Mouse (Mus musculus): ENCODE data around the gene Tas2r120. TPM values are rescaled to one million over a fixed set of nuclear protein-coding genes. Genes with fewer than 3 reads are reported as not detected.
"Not testable (repeated sequence)": the region's sequence is repeated elsewhere in the genome, so short reads cannot be mapped to it uniquely, and the experiment has no call there.

Tas2r120 gene
- total RNA-seq (2015) (not detected in 2 replicates), total RNA-seq (2017) (not detected in 2 replicates)

DNA sequence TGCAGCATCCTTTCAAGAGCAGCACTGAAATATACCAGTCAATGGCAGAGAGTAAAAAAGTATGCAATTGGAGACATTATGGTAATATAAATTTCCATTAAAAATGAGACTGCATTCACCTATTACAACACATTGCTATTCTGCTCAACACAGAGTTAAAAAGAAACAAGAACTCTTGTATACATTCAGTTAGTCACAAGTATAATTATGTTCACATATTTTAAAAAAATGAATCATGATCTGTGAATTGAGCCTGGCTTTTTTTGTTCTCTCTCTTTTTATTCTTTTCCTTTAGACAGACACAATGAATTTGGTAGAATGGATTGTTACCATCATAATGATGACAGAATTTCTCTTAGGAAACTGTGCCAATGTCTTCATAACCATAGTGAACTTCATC lies at the start of gene Tas2r120:
Gene Tas2r120, plus strand, starts transcription at position 301 of the 400 bp plus-strand sequence.
- ATAC-seq (replicated peaks; ENCODE audit: poor library complexity): no peak

DNA sequence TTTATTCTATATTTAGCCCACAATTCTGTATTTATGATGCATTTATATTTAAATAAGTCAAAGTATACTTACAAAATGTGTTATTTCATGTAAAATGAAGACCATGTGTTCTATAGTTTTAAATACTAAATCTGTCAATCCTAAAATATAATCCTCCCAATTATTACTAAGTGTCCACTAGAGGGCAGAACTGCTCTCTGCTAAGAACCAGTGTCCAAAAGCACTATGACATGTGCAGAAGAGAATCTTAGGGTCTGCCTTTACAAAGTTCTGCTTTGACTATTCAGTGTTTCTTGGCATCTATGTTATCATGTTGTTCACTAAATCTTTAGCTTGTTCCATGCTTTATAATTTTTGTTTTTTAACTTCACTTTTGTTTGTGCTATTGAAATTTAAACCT lies 7.4 kb upstream of the Tas2r120 start:
- peak; percentile 88 for ATAC-seq (replicated peaks; ENCODE audit: poor library complexity)

DNA sequence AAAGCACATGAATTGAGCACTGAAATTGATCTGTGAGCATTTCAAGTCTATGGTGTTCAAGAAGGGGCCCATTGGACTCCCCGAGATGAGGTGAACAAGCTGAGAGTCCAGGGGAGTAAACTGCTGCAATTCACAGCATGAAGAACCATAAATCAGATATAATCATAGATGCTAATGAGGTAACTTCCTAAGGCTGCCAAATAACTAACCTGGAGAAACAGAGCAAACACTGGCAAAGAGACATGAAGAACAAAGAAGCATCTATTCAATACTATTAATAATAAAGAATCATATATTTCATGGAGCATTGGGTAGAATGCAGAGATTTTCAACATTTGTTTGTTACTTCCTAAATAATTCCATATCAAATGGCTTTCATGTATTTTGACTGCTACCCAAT lies 5.3 kb upstream of the Tas2r120 start, which contains the start of gene A630073D07Rik:
Gene A630073D07Rik, minus strand, starts transcription at position 101 of the 400 bp plus-strand sequence.
- ATAC-seq (replicated peaks; ENCODE audit: poor library complexity): no peak

DNA sequence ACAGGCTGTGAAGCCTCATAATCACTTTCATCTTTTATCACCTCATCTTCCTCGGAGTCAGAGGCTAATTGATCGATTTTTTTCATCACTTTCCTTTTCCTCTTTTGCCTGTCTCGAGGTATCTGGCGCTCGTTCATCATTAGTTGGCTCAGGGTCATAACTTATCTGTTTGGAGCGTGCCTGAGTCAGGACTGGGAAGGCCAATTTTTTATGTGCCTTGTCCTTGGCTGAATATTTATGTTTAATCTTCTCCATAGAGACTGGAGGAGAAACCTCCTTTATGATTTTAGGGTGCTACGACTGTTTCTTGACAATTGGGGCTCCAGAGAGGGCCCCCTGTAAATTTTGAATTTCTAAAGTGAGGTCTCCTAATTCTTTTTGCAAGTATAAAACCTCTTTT lies 34.8 kb downstream of the Tas2r120 start:
- ATAC-seq (replicated peaks; ENCODE audit: poor library complexity): not testable (repeated sequence)

DNA sequence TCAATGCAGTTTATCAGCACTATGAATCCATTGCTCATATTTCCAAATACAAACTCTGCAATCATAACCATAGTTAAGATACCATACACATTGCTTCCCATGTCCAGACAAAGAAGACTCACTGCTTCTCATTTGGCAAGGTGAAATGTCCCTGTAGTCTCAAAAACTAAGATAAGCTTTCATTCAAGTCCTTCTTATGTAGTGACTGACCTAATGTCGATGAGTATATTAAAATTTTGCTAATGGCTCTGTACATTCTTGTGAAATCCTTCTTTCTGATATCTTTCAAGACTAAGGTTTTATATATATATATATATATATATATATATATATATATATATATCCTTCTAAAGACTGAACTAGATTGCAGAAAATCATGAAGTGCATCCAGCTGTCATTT lies 44.2 kb downstream of the Tas2r120 start, which contains the start of gene Tas2r121:
Gene Tas2r121, minus strand, starts transcription at position 101 of the 400 bp plus-strand sequence.
- ATAC-seq (replicated peaks; ENCODE audit: poor library complexity): no peak

Other genes starting within 250 kb of the Tas2r120 start
- not detected in 2 replicates for gene Prh1, start 87.1 kb upstream of the Tas2r120 start, total RNA-seq (2015)
- not detected in 2 replicates for gene Prh1, start 87.1 kb upstream of the Tas2r120 start, total RNA-seq (2017)
- not detected in 2 replicates for gene Prp2, start 61.0 kb upstream of the Tas2r120 start, total RNA-seq (2015)
- not detected in 2 replicates for gene Prp2, start 61.0 kb upstream of the Tas2r120 start, total RNA-seq (2017)
- gene A630073D07Rik, start 5.4 kb upstream of the Tas2r120 start, total RNA-seq (2015): 0.17 TPM in 1 of 2 replicates, not detected in the other
- gene A630073D07Rik, start 5.4 kb upstream of the Tas2r120 start, total RNA-seq (2017): not detected in 2 replicates
- not detected in 2 replicates for gene Tas2r121, start 44.1 kb downstream of the Tas2r120 start, total RNA-seq (2015)
- not detected in 2 replicates for gene Tas2r121, start 44.1 kb downstream of the Tas2r120 start, total RNA-seq (2017)
- gene Tas2r122, start 55.0 kb downstream of the Tas2r120 start, total RNA-seq (2015): not detected in 2 replicates
- not detected in 2 replicates for gene Tas2r122, start 55.0 kb downstream of the Tas2r120 start, total RNA-seq (2017)
- gene Tas2r115, start 81.1 kb downstream of the Tas2r120 start, total RNA-seq (2015): not detected in 2 replicates
- gene Tas2r115, start 81.1 kb downstream of the Tas2r120 start, total RNA-seq (2017): not detected in 2 replicates
- gene Tas2r124, start 97.8 kb downstream of the Tas2r120 start, total RNA-seq (2015): not detected in 2 replicates
- gene Tas2r124, start 97.8 kb downstream of the Tas2r120 start, total RNA-seq (2017): not detected in 2 replicates
- gene Tas2r102, start 105.2 kb downstream of the Tas2r120 start, total RNA-seq (2015): not detected in 2 replicates
- not detected in 2 replicates for gene Tas2r102, start 105.2 kb downstream of the Tas2r120 start, total RNA-seq (2017)
- gene Tas2r136, start 121.2 kb downstream of the Tas2r120 start, total RNA-seq (2015): not detected in 2 replicates
- gene Tas2r136, start 121.2 kb downstream of the Tas2r120 start, total RNA-seq (2017): not detected in 2 replicates
- not detected in 2 replicates for gene Tas2r117, start 145.9 kb downstream of the Tas2r120 start, total RNA-seq (2015)
- not detected in 2 replicates for gene Tas2r117, start 145.9 kb downstream of the Tas2r120 start, total RNA-seq (2017)
- gene Tas2r123, start 190.2 kb downstream of the Tas2r120 start, total RNA-seq (2015): not detected in 2 replicates
- not detected in 2 replicates for gene Tas2r123, start 190.2 kb downstream of the Tas2r120 start, total RNA-seq (2017)
- gene Tas2r116, start 198.5 kb downstream of the Tas2r120 start, total RNA-seq (2015): not detected in 2 replicates
- not detected in 2 replicates for gene Tas2r116, start 198.5 kb downstream of the Tas2r120 start, total RNA-seq (2017)
- not detected in 2 replicates for gene Tas2r110, start 211.1 kb downstream of the Tas2r120 start, total RNA-seq (2015)
- not detected in 2 replicates for gene Tas2r110, start 211.1 kb downstream of the Tas2r120 start, total RNA-seq (2017)
- not detected in 2 replicates for gene Tas2r113, start 236.1 kb downstream of the Tas2r120 start, total RNA-seq (2015)
- gene Tas2r113, start 236.1 kb downstream of the Tas2r120 start, total RNA-seq (2017): not detected in 2 replicates

Measured in megakaryocyte progenitor cell, adult 5-6 weeks (primary cell).